In genomic region chr5:30207276-30207675, GRCm38 (mm10) we compare ENCODE assay signal across 10 mouse cellular contexts. TPM values are rescaled to one million over a fixed set of nuclear protein-coding genes. Genes with fewer than 3 reads are reported as not detected.
A peak's percentile ranks its signal among the peaks of the same experiment; 100 is the strongest.
DNase-seq lines count a peak whose midpoint lies in the region; ATAC-seq and TF ChIP-seq lines count a peak whose summit lies in the region.
"Had no signal": no experiment of that assay in that cellular context is flagged by ENCODE, and none has a peak within 500 bp of the region (broad histone marks: within the 10 kb centered on the region; RNA-seq: fewer than 3 reads in every experiment).

No protein-coding gene starts in this region.

- H3K4me1 ChIP-seq in kidney, postnatal 0 days (replicated peaks; ENCODE audit: insufficient read depth, low read length): no peaks in the 10 kb centered on the region
- H3K4me1 ChIP-seq in kidney, embryonic 16.5 days (ENCODE audit: insufficient read depth, low read length): no peaks in the 10 kb centered on the region; the same call in 1 of the 2 replicates
- H3K4me1 ChIP-seq: embryonic facial prominence, embryonic 15.5 days had no signal

- intact Hi-C loops in left cerebral cortex, postnatal 14 days (cut with DNase I): no loop called here

- H3K9me3 ChIP-seq in kidney, postnatal 0 days (replicated peaks; ENCODE audit: low read length): no peaks in the 10 kb centered on the region
- no peaks in the 10 kb centered on the region for H3K9me3 ChIP-seq in kidney, embryonic 16.5 days (ENCODE audit: low read length)
- H3K9me3 ChIP-seq: embryonic facial prominence, embryonic 15.5 days had no signal

- TF ChIP-seq CTCF in kidney, postnatal 0 days (IDR thresholded peaks at IDR 0.05; ENCODE audit: low read depth): peak; percentile 69

- WGBS in kidney, postnatal 0 days: 69% methylated on average over 6 of the region's 6 CpGs
- WGBS in kidney, embryonic 16.5 days: 74% methylated on average over 6 of the region's 6 CpGs

- ATAC-seq in kidney, postnatal 0 days (replicated peaks; ENCODE audit: low FRiP score, low read depth): no peak
- ATAC-seq in kidney, embryonic 16.5 days (ENCODE audit: low FRiP score, low TSS enrichment): no peak
- peak; percentile 72 for ATAC-seq in megakaryocyte-erythroid progenitor cell, adult 5-6 weeks (replicated peaks; ENCODE audit: low FRiP score, low TSS enrichment, poor library complexity, severe bottlenecking)

- no peak overlapping the region for H3K4me3 ChIP-seq in kidney, postnatal 0 days (replicated peaks; ENCODE audit: low read depth, low read length)
- H3K4me3 ChIP-seq in kidney, embryonic 16.5 days (ENCODE audit: low read length): no peak overlapping the region
- H3K4me3 ChIP-seq: embryonic facial prominence, embryonic 15.5 days had no signal

- H3K36me3 ChIP-seq in kidney, postnatal 0 days (ENCODE audit: insufficient read depth, low read length): no peaks in the 10 kb centered on the region
- H3K36me3 ChIP-seq in kidney, embryonic 16.5 days (ENCODE audit: insufficient read depth, low read length): no peaks in the 10 kb centered on the region
- H3K36me3 ChIP-seq: embryonic facial prominence, embryonic 15.5 days had no signal

- H3K27me3 ChIP-seq in kidney, postnatal 0 days (ENCODE audit: insufficient read depth, low read length): no peaks in the 10 kb centered on the region
- no peaks in the 10 kb centered on the region for H3K27me3 ChIP-seq in kidney, embryonic 16.5 days (ENCODE audit: insufficient read depth, low read length)
- H3K27me3 ChIP-seq: embryonic facial prominence, embryonic 15.5 days had no signal

- H3K4me2 ChIP-seq in kidney, postnatal 0 days (ENCODE audit: low read length): no peak overlapping the region
- no peak overlapping the region for H3K4me2 ChIP-seq in kidney, embryonic 16.5 days (replicated peaks; ENCODE audit: low read depth, low read length)
- H3K4me2 ChIP-seq: embryonic facial prominence, embryonic 15.5 days had no signal

- no peak overlapping the region for H3K27ac ChIP-seq in kidney, postnatal 0 days
- no peak overlapping the region for H3K27ac ChIP-seq in kidney, embryonic 16.5 days (ENCODE audit: low read length)
- H3K27ac ChIP-seq: embryonic facial prominence, embryonic 15.5 days had no signal

- H3K9ac ChIP-seq in kidney, postnatal 0 days (ENCODE audit: low read depth, low read length): no peak overlapping the region
- no peak overlapping the region for H3K9ac ChIP-seq in kidney, embryonic 16.5 days (replicated peaks; ENCODE audit: low read length)
- H3K9ac ChIP-seq: embryonic facial prominence, embryonic 15.5 days had no signal

- peak; percentile 24 for DNase-seq in kidney, postnatal 0 days (ENCODE audit: low spot score)
- peak; percentile 68 for DNase-seq in NIH3T3 (ENCODE audit: low read depth)
- DNase-seq in embryo, embryonic 10.5 days (ENCODE audit: low spot score): peak; percentile 65
- DNase-seq in left cerebral cortex, adult 18-20 months (ENCODE audit: low spot score in 2 of 2): no peak
- DNase-seq in yolk sac, embryonic 10.5 days (ENCODE audit: low spot score): no peak
- no peak for DNase-seq in left cerebral cortex, postnatal 14 days (ENCODE audit: low spot score in 2 of 2)

RNA-seq across cellular contexts. Expression of gene Adgrf3, which starts 1.8 kb away (rescaled TPM):
- polyA plus RNA-seq in kidney, postnatal 0 days (2015; fragmentation: Nextera tagmentation; extraction: Ambion mirVana): 0.04 and 0.14 TPM in 2 replicates
- 0.15 and 0.40 TPM in 2 replicates for polyA plus RNA-seq in kidney, embryonic 16.5 days (2015; fragmentation: Nextera tagmentation; extraction: Ambion mirVana)
- not detected in 2 replicates for total RNA-seq in megakaryocyte-erythroid progenitor cell, adult 5-6 weeks (2014; fragmentation: Nextera tagmentation)
- 0.34 TPM in 1 of 2 replicates, not detected in the other for total RNA-seq in megakaryocyte-erythroid progenitor cell, adult 5-6 weeks (2017)
- total RNA-seq in left cerebral cortex, adult 18-20 months (2021): under 1 TPM in 1 of 2 experiments, not detected in 1; 0.37 TPM
- not detected for total RNA-seq in left cerebral cortex, postnatal 14 days (2021)
- polyA plus RNA-seq: large intestine, adult 2 months had no signal

RNA-seq across cellular contexts. Expression of gene Selenoi, which starts 25.1 kb away (rescaled TPM):
- 9.2 and 9.7 TPM in 2 replicates for polyA plus RNA-seq in kidney, postnatal 0 days (2015; fragmentation: Nextera tagmentation; extraction: Ambion mirVana)
- polyA plus RNA-seq in kidney, embryonic 16.5 days (2015; fragmentation: Nextera tagmentation; extraction: Ambion mirVana): 14.5 and 18.2 TPM in 2 replicates
- total RNA-seq in megakaryocyte-erythroid progenitor cell, adult 5-6 weeks (2014; fragmentation: Nextera tagmentation): 34.1 and 40.5 TPM in 2 replicates
- 90.2 and 120 TPM in 2 replicates for total RNA-seq in megakaryocyte-erythroid progenitor cell, adult 5-6 weeks (2017)
- 10 to 100 TPM; 48.4 to 49.5 TPM for total RNA-seq in left cerebral cortex, adult 18-20 months (2021)
- 10 to 100 TPM; 47.6 to 56.7 TPM for total RNA-seq in left cerebral cortex, postnatal 14 days (2021)

RNA-seq across cellular contexts. Expression of gene Hadhb, which starts 52.2 kb away (rescaled TPM):
- polyA plus RNA-seq in kidney, postnatal 0 days (2015; fragmentation: Nextera tagmentation; extraction: Ambion mirVana): 215 and 229 TPM in 2 replicates
- polyA plus RNA-seq in kidney, embryonic 16.5 days (2015; fragmentation: Nextera tagmentation; extraction: Ambion mirVana): 169 and 194 TPM in 2 replicates
- total RNA-seq in megakaryocyte-erythroid progenitor cell, adult 5-6 weeks (2014; fragmentation: Nextera tagmentation): 85.5 and 94.8 TPM in 2 replicates
- total RNA-seq in megakaryocyte-erythroid progenitor cell, adult 5-6 weeks (2017): 65.4 and 79.4 TPM in 2 replicates
- total RNA-seq in left cerebral cortex, adult 18-20 months (2021): 10 to 100 TPM; 78.7 to 78.9 TPM
- total RNA-seq in left cerebral cortex, postnatal 14 days (2021): 10 to 100 TPM; 71.3 to 78.6 TPM

RNA-seq across cellular contexts. Expression of gene Hadha, which starts 52.3 kb away (rescaled TPM):
- polyA plus RNA-seq in kidney, postnatal 0 days (2015; fragmentation: Nextera tagmentation; extraction: Ambion mirVana): 171 and 193 TPM in 2 replicates
- polyA plus RNA-seq in kidney, embryonic 16.5 days (2015; fragmentation: Nextera tagmentation; extraction: Ambion mirVana): 170 and 179 TPM in 2 replicates
- 116 and 125 TPM in 2 replicates for total RNA-seq in megakaryocyte-erythroid progenitor cell, adult 5-6 weeks (2014; fragmentation: Nextera tagmentation)
- total RNA-seq in megakaryocyte-erythroid progenitor cell, adult 5-6 weeks (2017): 157 TPM in 2 replicates
- total RNA-seq in left cerebral cortex, adult 18-20 months (2021): 10 to 100 TPM; 58.3 to 64.8 TPM
- 10 to 100 TPM; 64.1 to 67.8 TPM for total RNA-seq in left cerebral cortex, postnatal 14 days (2021)

Comparison
In these comparisons a context has a peak if more than half of its experiments do, and no peak if none do; other contexts are left out.
1. DNase-seq: peak in kidney, postnatal 0 days (single experiment), NIH3T3 (single experiment) and embryo, embryonic 10.5 days (single experiment); none in left cerebral cortex, adult 18-20 months (0 of 2), yolk sac, embryonic 10.5 days (single experiment) and left cerebral cortex, postnatal 14 days (0 of 2).